Mouse (Mus musculus) CH12.LX (cell line): ENCODE data around the gene Tusc2. TPM values are rescaled to one million over a fixed set of nuclear protein-coding genes. Genes with fewer than 3 reads are reported as not detected.

Experiments
- DNase-seq: peaks from one replicate; pipeline ENCODE4 v3.0.0-alpha.2; 2013; ENCODE audit errors: extremely low read depth
- H3K27ac ChIP-seq: 2 replicates; pipeline ENCODE4 v1.5.1; 2012; ENCODE audit warnings: low read depth, mild to moderate bottlenecking, control low read depth, moderate library complexity; ENCODE audit not compliant: insufficient read depth
- H3K27me3 ChIP-seq: replicated peaks from 2 replicates; pipeline ENCODE3; 2012; ENCODE audit warnings: inconsistent platforms
- H3K36me3 ChIP-seq, 2 experiments: replicated peaks in 1 of 2; 2 replicates each; pipeline versions ENCODE3 to v1.6.1; 2012; ENCODE audit warnings: inconsistent platforms in 1 of 2, low read length in 1 of 2, mild to moderate bottlenecking in 1 of 2, mixed read lengths in 1 of 2, moderate library complexity in 1 of 2; ENCODE audit not compliant: control insufficient read depth in 1 of 2, insufficient read depth in 1 of 2
- H3K4me1 ChIP-seq, 2 experiments: 2 replicates each; pipeline ENCODE4 v1.6.1; 2012; ENCODE audit warnings: inconsistent platforms in 1 of 2, moderate library complexity in 1 of 2; ENCODE audit not compliant: insufficient read depth in 2 of 2, control insufficient read depth in 1 of 2
- H3K4me2 ChIP-seq: 2 replicates; pipeline ENCODE4 v1.6.1; 2012; ENCODE audit warnings: low read depth, mild to moderate bottlenecking, control low read depth; ENCODE audit not compliant: poor library complexity, insufficient read depth, severe bottlenecking
- H3K4me3 ChIP-seq, 3 experiments: fragments of 150-350 bp in 1 of 3; sonication (generic) in 1 of 3; replicated peaks in 1 of 3; 2 replicates each; pipeline versions ENCODE3 to v1.5.1; 2011 to 2012; ENCODE audit warnings: low read depth in 2 of 3, low read length in 2 of 3, mild to moderate bottlenecking in 2 of 3, moderate library complexity in 2 of 3, control low read depth in 1 of 3, improper control_type of control experiment in 1 of 3, inconsistent platforms in 1 of 3, mixed read lengths in 1 of 3; ENCODE audit not compliant: poor library complexity in 1 of 3
- H3K79me2 ChIP-seq: replicated peaks from 2 replicates; pipeline ENCODE4 v1.6.1; 2012; ENCODE audit warnings: mild to moderate bottlenecking, moderate library complexity; ENCODE audit not compliant: control insufficient read depth, poor library complexity, insufficient read depth, severe bottlenecking; ENCODE audit errors: extremely low read depth
- H3K9ac ChIP-seq: 2 replicates; pipeline ENCODE4 v1.6.1; 2012; ENCODE audit warnings: low read depth, mild to moderate bottlenecking, control low read depth, moderate library complexity; ENCODE audit not compliant: insufficient read depth
- H3K9me3 ChIP-seq: replicated peaks from 2 replicates; pipeline ENCODE3; 2012; ENCODE audit warnings: low read length, inconsistent platforms, mixed read lengths
- CHD1 ChIP-seq: IDR thresholded peaks from 2 replicates; pipeline ENCODE4 v1.6.1; 2012; ENCODE audit warnings: low read depth, low read length, improper control_type of control experiment, inconsistent platforms
- CHD2 ChIP-seq: IDR thresholded peaks from 2 replicates; pipeline ENCODE4 v1.6.1; 2011; ENCODE audit warnings: low read length, improper control_type of control experiment
- ELF1 ChIP-seq: IDR thresholded peaks from 2 replicates; pipeline ENCODE4 v1.6.1; 2014; ENCODE audit warnings: low read depth, mild to moderate bottlenecking, inconsistent platforms, low read length, improper control_type of control experiment
- ETS1 ChIP-seq: conservative IDR thresholded peaks from 2 replicates; pipeline ENCODE4 v1.6.1; 2012; ENCODE audit warnings: low read depth, mild to moderate bottlenecking, inconsistent platforms, low read length, improper control_type of control experiment, moderate library complexity
- GABPA ChIP-seq: IDR thresholded peaks from 2 replicates; pipeline ENCODE4 v1.6.1; 2012; ENCODE audit warnings: low read depth, low read length, improper control_type of control experiment, inconsistent platforms; ENCODE audit not compliant: insufficient replicate concordance
- HCFC1 ChIP-seq: IDR thresholded peaks from 2 replicates; pipeline ENCODE4 v1.6.1; 2012; ENCODE audit warnings: low read depth, mild to moderate bottlenecking, inconsistent platforms, low read length, improper control_type of control experiment
- IRF4 ChIP-seq: IDR thresholded peaks from 2 replicates; pipeline ENCODE4 v1.6.1; 2014; ENCODE audit warnings: low read depth, mild to moderate bottlenecking, inconsistent platforms, low read length, improper control_type of control experiment
- MAZ ChIP-seq: IDR thresholded peaks from 2 replicates; pipeline ENCODE4 v1.6.1; 2012; ENCODE audit warnings: low read depth, mild to moderate bottlenecking, inconsistent platforms, low read length, improper control_type of control experiment, moderate library complexity
- MXI1 ChIP-seq: IDR thresholded peaks from 2 replicates; pipeline ENCODE4 v1.6.1; 2011; ENCODE audit warnings: mild to moderate bottlenecking, low read depth, low read length, improper control_type of control experiment
- MYC ChIP-seq: IDR thresholded peaks from 2 replicates; pipeline ENCODE4 v1.6.1; 2011; ENCODE audit warnings: low read depth, mild to moderate bottlenecking, improper control_type of control experiment, low read length
- POLR2A ChIP-seq: IDR thresholded peaks from 2 replicates; pipeline ENCODE4 v1.6.1; 2011; ENCODE audit warnings: low read depth, mild to moderate bottlenecking, improper control_type of control experiment, low read length
- POLR2AphosphoS2 ChIP-seq: IDR thresholded peaks from 2 replicates; pipeline ENCODE4 v1.6.1; 2011; ENCODE audit warnings: low read depth, low read length, improper control_type of control experiment
- RCOR1 ChIP-seq: conservative IDR thresholded peaks from 2 replicates; pipeline ENCODE4 v1.6.1; 2012; ENCODE audit warnings: low read depth, mild to moderate bottlenecking, inconsistent platforms, low read length, improper control_type of control experiment
- TBP ChIP-seq: conservative IDR thresholded peaks from 2 replicates; pipeline ENCODE4 v1.6.1; 2011; ENCODE audit warnings: low read depth, low read length, improper control_type of control experiment
- USF1 ChIP-seq: IDR thresholded peaks from 2 replicates; pipeline ENCODE4 v1.6.1; 2014; ENCODE audit warnings: low read depth, mild to moderate bottlenecking, inconsistent platforms, low read length, improper control_type of control experiment
- USF2 ChIP-seq: conservative IDR thresholded peaks from 2 replicates; pipeline ENCODE4 v1.6.1; 2011; ENCODE audit warnings: low read depth, low read length, improper control_type of control experiment
- dilution Hi-C: fragments of 300-500 bp; cut with MboI; formaldehyde crosslinking; loops from 2 replicates; pipeline ENCODE4 v1.14.3; 2020; ENCODE audit warnings: low sequenced_read_pairs; ENCODE audit not compliant: extremely low pct_unique_long_range_greater_than_20kb, extremely low pct_ligation_motif_present
- in situ Hi-C: fragments of 300-500 bp; cut with MboI; formaldehyde crosslinking; loops from 3 replicates; pipeline ENCODE4 v1.14.3; 2019; ENCODE audit warnings: low sequenced_read_pairs, low pct_ligation_motif_present, low pct_unique_long_range_greater_than_20kb, mixed read lengths
- polyA plus RNA-seq: library from polyadenylated mRNA; unstranded; fragments of >175 nt; gene quantifications from 2 replicates; pipeline ENCODE4 v1.2.1, GENCODE M21; 2012; ENCODE audit warnings: low read depth; ENCODE audit not compliant: insufficient read length
- total RNA-seq, 2 experiments: library from RNA; depleted of rRNA; stranded (reverse); fragments of 300-350 nt in 1 of 2; fragments of >200 nt in 1 of 2; gene quantifications; 2 replicates each; pipeline ENCODE4 v1.2.3; 2012 to 2014

Gene Tusc2
- total and polyA plus RNA-seq, 3 experiments: 23.0 to 39.2 (median 33.3) TPM

- Histone ChIP-seq H3K4me1 (peaks cover 10 to 43% of the 10 kb centered on the region in 2 experiments), H3K9ac (no peak overlapping the region), H3K36me3 (peaks cover 5 to 22% of the 10 kb centered on the region in 2 experiments), H3K79me2 (peaks cover 21% of the 10 kb centered on the region), H3K27me3 (no peaks in the 10 kb centered on the region), H3K9me3 (no peaks in the 10 kb centered on the region), H3K4me2 (no peak overlapping the region), H3K27ac (no peak overlapping the region), H3K4me3 (no peak overlapping the region)
- DNase-seq: no peak
- TF ChIP-seq MXI1: no peak
- TF ChIP-seq ETS1: no peak
- TF ChIP-seq POLR2AphosphoS2: no peak
- in situ Hi-C loops: no loop called here
- dilution Hi-C loops: no loop called here
Observed at GRCm38 (mm10) chr9:107551890-107552355, 11.1 kb upstream of the Tusc2 start.

- Histone ChIP-seq H3K9ac (no peak overlapping the region), H3K4me2 (no peak overlapping the region; the same call in 1 of the 2 replicates), H3K36me3 (peaks cover 14 to 31% of the 10 kb centered on the region in 2 experiments), H3K4me1 (peaks cover 10 to 33% of the 10 kb centered on the region in 2 experiments), H3K27me3 (no peaks in the 10 kb centered on the region), H3K79me2 (peaks cover 29% of the 10 kb centered on the region), H3K4me3 (peak overlapping the region in 1 of 3 experiments; percentile 81), H3K27ac (no peak overlapping the region), H3K9me3 (no peaks in the 10 kb centered on the region)
- dilution Hi-C loops: no loop called here
- DNase-seq: no peak
- TF ChIP-seq HCFC1: no peak
- TF ChIP-seq CHD2: no peak
- TF ChIP-seq GABPA: no peak
- TF ChIP-seq MYC: no peak
- no peak for TF ChIP-seq CHD1
- TF ChIP-seq ELF1: no peak
- TF ChIP-seq USF2: no peak
- TF ChIP-seq IRF4: no peak
- no peak for TF ChIP-seq USF1
- no peak for TF ChIP-seq MAZ
- TF ChIP-seq POLR2AphosphoS2: no peak
- no peak for TF ChIP-seq POLR2A
- no peak for TF ChIP-seq TBP
- TF ChIP-seq RCOR1: no peak
- in situ Hi-C loops: no loop called here
Observed at GRCm38 (mm10) chr9:107552690-107553393, 10.2 kb upstream of the Tusc2 start.
